Mouse (Mus musculus): Measurements from ENCODE around the gene Wbp1l.

DNA sequence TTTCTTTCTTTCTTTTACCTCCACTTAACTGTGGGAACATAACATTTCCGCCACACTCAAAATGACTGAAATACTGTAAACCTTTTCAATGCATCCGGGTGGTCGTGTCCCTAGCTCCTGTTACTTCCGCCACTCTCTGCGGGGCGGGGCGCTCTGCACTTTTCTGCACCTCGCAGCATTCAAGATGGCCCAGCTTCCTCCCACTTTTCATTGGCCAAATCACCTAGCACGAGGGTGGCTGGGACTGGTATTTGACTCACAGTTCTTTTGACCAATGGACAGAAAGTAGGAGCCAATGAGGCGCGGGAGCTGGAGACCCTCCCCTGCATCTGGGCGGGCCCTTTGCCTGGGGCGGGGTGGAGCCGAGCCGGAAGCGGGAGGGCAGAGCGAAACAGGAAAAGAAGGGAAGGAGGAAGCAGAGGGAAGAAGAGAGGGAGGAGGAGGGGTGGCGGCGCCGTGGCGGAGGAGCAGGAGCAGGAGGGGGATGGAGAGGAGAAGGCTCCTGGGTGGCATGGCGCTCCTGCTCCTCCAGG, at the start of gene Wbp1l:
- TF ChIP-seq CTCF (IDR thresholded peaks at IDR 0.05; ENCODE audit: borderline replicate concordance, extremely low read depth, insufficient read depth, insufficient read length): no peak
- TF ChIP-seq POLR2A (IDR thresholded peaks at IDR 0.05; ENCODE audit: borderline replicate concordance, extremely low read depth, insufficient read depth, insufficient read length, poor library complexity, severe bottlenecking): peak; percentile 34; the same call in 1 of the 2 replicates
